Mouse (Mus musculus) cerebellum, adult 2 months (tissue): Measurements from ENCODE around the gene Spats2.

Source experiments
- CTCF ChIP-seq: fragments of 200-500 bp; IDR thresholded peaks from 2 replicates; pipeline ENCODE4 v1.5.1; 2011; ENCODE audit warnings: low read depth, mild to moderate bottlenecking, control low read depth, low read length, moderate library complexity, borderline replicate concordance; ENCODE audit not compliant: insufficient read depth
- POLR2A ChIP-seq: fragments of 200-500 bp; IDR thresholded peaks from 2 replicates; pipeline ENCODE4 v1.6.1; 2011; ENCODE audit warnings: low read length, control low read depth, borderline replicate concordance; ENCODE audit not compliant: insufficient read depth

- TF ChIP-seq POLR2A (no peak), CTCF (no peak)
Measured at GRCm38 (mm10) chr15:99238006-99238405, 112.3 kb downstream of the Spats2 start.
